Comparison of ENCODE assay signal across 9 mouse cellular contexts in genomic region chr1:165132187-165132877, GRCm38 (mm10). TPM values are rescaled to one million over a fixed set of nuclear protein-coding genes. Genes with fewer than 3 reads are reported as not detected.
DNase-seq lines count a peak whose midpoint lies in the region; ATAC-seq lines count a peak whose summit lies in the region.
"Had no signal": no experiment of that assay in that cellular context is flagged by ENCODE, and none has a peak within 500 bp of the region (broad histone marks: within the 10 kb centered on the region; RNA-seq: fewer than 3 reads in every experiment).

No protein-coding gene starts in this region.

- peak; percentile 92 for ATAC-seq in common myeloid progenitor, adult 5-6 weeks (replicated peaks; ENCODE audit: low read depth, poor library complexity, severe bottlenecking)
- peak; percentile 72 for ATAC-seq in liver, embryonic 12.5 days
- peak; percentile 45 for ATAC-seq in neural tube, embryonic 12.5 days (ENCODE audit: low FRiP score, low read depth)

- peak overlapping the region; percentile 31; the same call in 1 of the 2 replicates for H3K4me2 ChIP-seq in liver, embryonic 12.5 days
- no peak overlapping the region for H3K4me2 ChIP-seq in neural tube, embryonic 12.5 days (replicated peaks)

- H3K36me3 ChIP-seq in liver, embryonic 12.5 days: no peaks in the 10 kb centered on the region
- no peaks in the 10 kb centered on the region for H3K36me3 ChIP-seq in neural tube, embryonic 12.5 days

- H3K27me3 ChIP-seq in liver, embryonic 12.5 days (replicated peaks): no peaks in the 10 kb centered on the region
- H3K27me3 ChIP-seq in neural tube, embryonic 12.5 days (replicated peaks): no peaks in the 10 kb centered on the region

- H3K4me3 ChIP-seq in liver, embryonic 12.5 days: no peak overlapping the region
- H3K4me3 ChIP-seq in neural tube, embryonic 12.5 days: no peak overlapping the region

- no peaks in the 10 kb centered on the region for H3K9me3 ChIP-seq in liver, embryonic 12.5 days (replicated peaks)
- no peaks in the 10 kb centered on the region for H3K9me3 ChIP-seq in neural tube, embryonic 12.5 days

- H3K4me1 ChIP-seq in liver, embryonic 12.5 days: peaks cover 6% of the 10 kb centered on the region
- no peaks in the 10 kb centered on the region for H3K4me1 ChIP-seq in neural tube, embryonic 12.5 days

- no peak overlapping the region for H3K9ac ChIP-seq in liver, embryonic 12.5 days
- no peak overlapping the region for H3K9ac ChIP-seq in neural tube, embryonic 12.5 days

- DNase-seq in B cell, adult 2 months: peak; percentile 81
- DNase-seq in ZHBTc4 (ENCODE audit: low read depth, low spot score): peak; percentile 85
- peak; percentile 44 to 47 for DNase-seq in gastrocnemius, adult 8-10 months (ENCODE audit: low spot score in 2 of 2)
- DNase-seq in kidney, postnatal 10 days: peak; percentile 82
- DNase-seq in thymus, adult 18-20 months: peak; percentile 43 to 57

- WGBS in liver, embryonic 12.5 days (ENCODE audit: insufficient replicate concordance): 49% methylated on average over 14 of the region's 14 CpGs
- 78% methylated on average over 14 of the region's 14 CpGs for WGBS in neural tube, embryonic 12.5 days

- no peak overlapping the region; the same call in 1 of the 2 replicates for H3K27ac ChIP-seq in liver, embryonic 12.5 days
- H3K27ac ChIP-seq in neural tube, embryonic 12.5 days: no peak overlapping the region

RNA-seq across cellular contexts. Expression of gene Tbx19, which starts 28.2 kb away (rescaled TPM):
- total RNA-seq in common myeloid progenitor, adult 5-6 weeks (2017): not detected in 2 replicates
- total RNA-seq in gastrocnemius, adult 8-10 months (2022): not detected
- polyA plus RNA-seq in liver, embryonic 12.5 days (2016; fragmentation: Nextera tagmentation; extraction: Ambion mirVana): not detected in 2 replicates
- polyA plus RNA-seq in neural tube, embryonic 12.5 days (2016; fragmentation: Nextera tagmentation; extraction: Ambion mirVana): not detected in 2 replicates
- polyA plus RNA-seq: heart, embryonic 14.5 days had no signal
